Mouse (Mus musculus): ENCODE results near the gene Fam19a4. TPM values are rescaled to one million over a fixed set of nuclear protein-coding genes. Genes with fewer than 3 reads are reported as not detected.

The Fam19a4 gene
- polyA plus RNA-seq, 1 experiment: not detected

DNA sequence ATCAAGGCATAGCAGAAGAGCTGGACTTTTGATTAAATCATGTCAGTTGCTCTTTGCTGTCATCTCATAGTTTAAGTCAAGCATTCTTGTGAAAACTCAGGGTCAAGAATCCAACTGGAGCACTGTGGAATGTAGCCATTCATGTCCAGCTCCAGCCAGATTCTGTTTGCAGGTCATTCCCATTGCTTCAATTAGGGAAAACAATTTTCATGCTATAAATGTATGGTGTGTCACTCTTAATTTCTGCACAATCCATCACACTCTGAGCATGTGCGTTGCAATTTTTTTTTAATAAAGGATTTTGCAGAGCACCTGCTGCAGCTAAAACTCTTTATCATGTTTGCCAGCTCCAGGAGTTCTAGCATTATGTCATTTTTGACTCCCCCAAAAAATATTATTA is 261.5 kb downstream of the Fam19a4 start:
- Histone ChIP-seq H3K4me1 (ENCODE audit: control insufficient read depth, insufficient read depth, insufficient read length, low read length) (no peaks in the 10 kb centered on the region), H3K27ac (replicated peaks; ENCODE audit: low read depth, low read length) (no peak overlapping the region), H3K4me3 (ENCODE audit: insufficient read depth, low read depth, low read length) (no peak overlapping the region)

DNA sequence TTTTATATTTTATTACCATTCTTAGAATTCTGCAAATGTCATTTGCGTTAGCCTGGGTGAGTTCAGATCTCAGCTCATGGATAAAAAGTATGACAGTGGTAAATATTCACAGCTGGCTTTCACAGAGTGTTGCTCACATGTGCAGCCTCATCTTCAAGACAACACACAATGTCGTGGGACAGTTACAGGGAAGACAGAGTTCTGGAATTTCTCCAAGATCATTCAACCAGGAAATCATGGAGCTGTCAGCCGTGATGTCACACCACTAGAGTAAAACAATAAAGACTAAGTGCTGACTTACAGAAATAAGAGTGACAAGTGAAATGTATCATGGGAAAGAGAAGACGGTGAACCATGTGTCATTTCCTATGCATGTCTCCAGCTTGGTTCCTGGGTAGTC is 262.8 kb downstream of the Fam19a4 start:
- Histone ChIP-seq H3K4me1 (ENCODE audit: control insufficient read depth, insufficient read depth, insufficient read length, low read length) (no peaks in the 10 kb centered on the region), H3K4me3 (ENCODE audit: insufficient read depth, low read depth, low read length) (no peak overlapping the region), H3K27ac (replicated peaks; ENCODE audit: low read depth, low read length) (no peak overlapping the region)

Other genes with a start within 250 kb of the Fam19a4 start
- gene Eogt, start 88.8 kb upstream of the Fam19a4 start, polyA plus RNA-seq (2012; ENCODE audit: insufficient read depth, insufficient read length, missing spikeins): 5.2 and 6.3 TPM in 2 replicates
- 16.7 and 30.3 TPM in 2 replicates for gene Tmf1, start 118.7 kb upstream of the Fam19a4 start, polyA plus RNA-seq (2012; ENCODE audit: insufficient read depth, insufficient read length, missing spikeins)
- 79.5 and 89.8 TPM in 2 replicates for gene Uba3, start 145.2 kb upstream of the Fam19a4 start, polyA plus RNA-seq (2012; ENCODE audit: insufficient read depth, insufficient read length, missing spikeins)
- gene Arl6ip5, start 150.3 kb upstream of the Fam19a4 start, polyA plus RNA-seq (2012; ENCODE audit: insufficient read depth, insufficient read length, missing spikeins): 45.7 and 56.8 TPM in 2 replicates
- gene Lmod3, start 192.3 kb upstream of the Fam19a4 start, polyA plus RNA-seq (2012; ENCODE audit: insufficient read depth, insufficient read length, missing spikeins): 1.9 and 4.4 TPM in 2 replicates

Measured in brown adipose tissue, adult 24 weeks (tissue).